Mouse (Mus musculus) embryonic fibroblast, embryonic 13.5 days (primary cell): ENCODE data around the gene Fhit.

Experiments used
- CTCF ChIP-seq: IDR thresholded peaks from 2 replicates; pipeline ENCODE4 v1.5.1; 2011; ENCODE audit warnings: mild to moderate bottlenecking, control low read depth, low read length, moderate library complexity, borderline replicate concordance; ENCODE audit not compliant: insufficient read depth
- POLR2A ChIP-seq: IDR thresholded peaks from 2 replicates; pipeline ENCODE4 v1.6.1; 2011; ENCODE audit warnings: low read depth, mild to moderate bottlenecking, control low read depth, low read length, moderate library complexity

GRCm38 (mm10) chr14:9643700-9644099 is 1518.1 kb downstream of the Fhit start:
- TF ChIP-seq POLR2A (no peak), CTCF (no peak)
